Mouse (Mus musculus): Measurements from ENCODE around the gene Nfya. TPM values are rescaled to one million over a fixed set of nuclear protein-coding genes. Genes with fewer than 3 reads are reported as not detected.
A peak's percentile ranks its signal among the peaks of the same experiment; 100 is the strongest.

Nfya gene
- 16.2 and 16.3 TPM in 2 replicates for polyA plus RNA-seq (2014; fragmentation: Nextera tagmentation; extraction: Ambion mirVana)

- peak within 1 kb of the TSS; percentile 82 for H3K4me3 ChIP-seq (ENCODE audit: low read depth, low read length)
- WGBS = 0% methylated on average over 81 of the region's 84 CpGs
- peaks cover 20% of the 10 kb centered on the region for H3K4me1 ChIP-seq (ENCODE audit: control insufficient read depth, insufficient read depth, low read length)
- peak within 1 kb of the TSS; percentile 93 for H3K4me2 ChIP-seq (ENCODE audit: low read depth, low read length)
- H3K36me3 ChIP-seq (ENCODE audit: control insufficient read depth, insufficient read depth, low read length) = no peaks in the 10 kb centered on the region
- H3K27me3 ChIP-seq (ENCODE audit: control insufficient read depth, insufficient read depth, low read length) = no peaks in the 10 kb centered on the region
- H3K9ac ChIP-seq (replicated peaks; ENCODE audit: low read depth, low read length) = peak within 1 kb of the TSS; percentile 98
- peak; percentile 96 for ATAC-seq (ENCODE audit: low read depth)
- peak within 1 kb of the TSS; percentile 99 for H3K27ac ChIP-seq (ENCODE audit: low read depth, low read length)
- H3K9me3 ChIP-seq (ENCODE audit: control insufficient read depth, low read length) = no peaks in the 10 kb centered on the region
These were observed at the start of gene Nfya, which contains the start of gene Oard1 for GRCm38 (mm10) chr17:48409380-48410298. Gene Nfya, minus strand, starts transcription at chr17:48409906. Gene Oard1, plus strand, starts transcription at chr17:48410014.

GRCm38 (mm10) chr17:48457971-48458653 lies 48.4 kb upstream of the Nfya start:
- Histone ChIP-seq H3K9me3 (ENCODE audit: control insufficient read depth, low read length) (no peaks in the 10 kb centered on the region), H3K27ac (ENCODE audit: low read depth, low read length) (no peak overlapping the region)

GRCm38 (mm10) chr17:48455955-48456354 lies 46.2 kb upstream of the Nfya start:
- Histone ChIP-seq H3K9ac (replicated peaks; ENCODE audit: low read depth, low read length) (no peak overlapping the region), H3K27ac (ENCODE audit: low read depth, low read length) (no peak overlapping the region), H3K27me3 (ENCODE audit: control insufficient read depth, insufficient read depth, low read length) (no peaks in the 10 kb centered on the region), H3K9me3 (ENCODE audit: control insufficient read depth, low read length) (no peaks in the 10 kb centered on the region), H3K4me1 (ENCODE audit: control insufficient read depth, insufficient read depth, low read length) (no peaks in the 10 kb centered on the region), H3K4me2 (ENCODE audit: low read depth, low read length) (no peak overlapping the region), H3K36me3 (ENCODE audit: control insufficient read depth, insufficient read depth, low read length) (no peaks in the 10 kb centered on the region), H3K4me3 (ENCODE audit: low read depth, low read length) (no peak overlapping the region)
- no peak for ATAC-seq (ENCODE audit: low read depth)
- WGBS = 90% methylated on average over 2 of the region's 2 CpGs

More at GRCm38 (mm10) chr17:48457971-48458653, 48.4 kb upstream of the Nfya start:
- ATAC-seq (ENCODE audit: low read depth) = no peak
- no peaks in the 10 kb centered on the region for H3K27me3 ChIP-seq (ENCODE audit: control insufficient read depth, insufficient read depth, low read length)
- no peaks in the 10 kb centered on the region for H3K4me1 ChIP-seq (ENCODE audit: control insufficient read depth, insufficient read depth, low read length)
- no peaks in the 10 kb centered on the region for H3K36me3 ChIP-seq (ENCODE audit: control insufficient read depth, insufficient read depth, low read length)
- 94% methylated on average over 13 of the region's 13 CpGs for WGBS
- no peak overlapping the region for H3K4me2 ChIP-seq (ENCODE audit: low read depth, low read length)
- H3K9ac ChIP-seq (replicated peaks; ENCODE audit: low read depth, low read length) = no peak overlapping the region
- H3K4me3 ChIP-seq (ENCODE audit: low read depth, low read length) = no peak overlapping the region

- Histone ChIP-seq H3K9me3 (ENCODE audit: control insufficient read depth, low read length) (no peaks in the 10 kb centered on the region), H3K27me3 (ENCODE audit: control insufficient read depth, insufficient read depth, low read length) (no peaks in the 10 kb centered on the region), H3K4me1 (ENCODE audit: control insufficient read depth, insufficient read depth, low read length) (no peaks in the 10 kb centered on the region), H3K27ac (ENCODE audit: low read depth, low read length) (no peak within 1 kb of the TSS), H3K9ac (replicated peaks; ENCODE audit: low read depth, low read length) (no peak within 1 kb of the TSS), H3K4me2 (ENCODE audit: low read depth, low read length) (no peak within 1 kb of the TSS), H3K4me3 (ENCODE audit: low read depth, low read length) (no peak within 1 kb of the TSS), H3K36me3 (ENCODE audit: control insufficient read depth, insufficient read depth, low read length) (no peaks in the 10 kb centered on the region)
- WGBS = 64% methylated on average over 11 of the region's 11 CpGs
- no peak for ATAC-seq (ENCODE audit: low read depth)
These were observed 45.0 kb upstream of the Nfya start, which contains the start of gene Unc5cl for GRCm38 (mm10) chr17:48454688-48455087. Gene Unc5cl, plus strand, starts transcription at chr17:48454901.

DNA sequence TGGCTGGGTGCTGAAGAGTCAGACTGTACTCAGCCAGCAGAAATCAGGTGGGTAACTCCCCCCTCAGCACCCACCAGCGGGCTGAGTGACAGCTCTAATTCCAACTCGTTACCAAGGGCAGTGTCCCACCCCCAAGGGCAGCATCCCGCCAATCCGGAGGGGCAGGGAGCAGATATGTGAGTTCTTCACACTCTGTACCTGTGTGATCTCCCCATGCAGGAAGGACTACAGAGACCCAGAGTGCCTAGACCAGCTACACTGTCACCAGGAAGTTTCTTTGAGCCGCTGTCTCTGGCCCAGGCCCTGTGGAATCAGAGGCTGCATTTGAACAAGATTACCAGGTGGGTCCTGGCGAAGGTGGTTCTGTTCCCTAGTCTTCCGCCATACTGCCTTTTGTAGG lies 44.5 kb upstream of the Nfya start:
- no peaks in the 10 kb centered on the region for H3K36me3 ChIP-seq (ENCODE audit: control insufficient read depth, insufficient read depth, low read length)
- no peak overlapping the region for H3K4me3 ChIP-seq (ENCODE audit: low read depth, low read length)
- no peak overlapping the region for H3K4me2 ChIP-seq (ENCODE audit: low read depth, low read length)
- ATAC-seq (ENCODE audit: low read depth) = no peak
- no peak overlapping the region for H3K27ac ChIP-seq (ENCODE audit: low read depth, low read length)
- no peaks in the 10 kb centered on the region for H3K9me3 ChIP-seq (ENCODE audit: control insufficient read depth, low read length)
- H3K9ac ChIP-seq (replicated peaks; ENCODE audit: low read depth, low read length) = no peak overlapping the region
- H3K27me3 ChIP-seq (ENCODE audit: control insufficient read depth, insufficient read depth, low read length) = no peaks in the 10 kb centered on the region
- no peaks in the 10 kb centered on the region for H3K4me1 ChIP-seq (ENCODE audit: control insufficient read depth, insufficient read depth, low read length)
- 68% methylated on average over 7 of the region's 7 CpGs for WGBS

DNA sequence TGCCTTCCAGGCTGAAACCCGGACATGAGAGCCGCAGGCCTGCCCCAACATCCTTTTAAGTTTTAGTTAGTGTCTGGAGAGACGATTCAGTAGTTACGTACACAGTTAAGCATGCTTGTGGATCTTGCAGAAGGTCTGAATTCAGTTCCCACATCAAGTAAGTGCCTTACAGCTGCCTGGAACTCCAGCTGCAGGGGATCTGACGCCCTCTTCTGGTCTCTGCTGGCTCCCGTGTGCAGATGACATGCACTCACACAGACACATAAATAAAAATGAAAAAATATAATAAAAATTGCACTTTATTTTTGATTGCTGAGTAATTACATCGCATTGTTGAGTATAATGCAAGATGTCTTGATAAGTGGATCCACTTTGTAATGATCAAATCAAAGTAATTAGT lies 43.8 kb upstream of the Nfya start:
- Histone ChIP-seq H3K4me2 (ENCODE audit: low read depth, low read length) (no peak overlapping the region), H3K4me1 (ENCODE audit: control insufficient read depth, insufficient read depth, low read length) (no peaks in the 10 kb centered on the region), H3K9ac (replicated peaks; ENCODE audit: low read depth, low read length) (no peak overlapping the region), H3K4me3 (ENCODE audit: low read depth, low read length) (no peak overlapping the region), H3K27ac (ENCODE audit: low read depth, low read length) (no peak overlapping the region), H3K36me3 (ENCODE audit: control insufficient read depth, insufficient read depth, low read length) (no peaks in the 10 kb centered on the region), H3K9me3 (ENCODE audit: control insufficient read depth, low read length) (no peaks in the 10 kb centered on the region), H3K27me3 (ENCODE audit: control insufficient read depth, insufficient read depth, low read length) (no peaks in the 10 kb centered on the region)
- 82% methylated on average over 7 of the region's 7 CpGs for WGBS
- no peak for ATAC-seq (ENCODE audit: low read depth)

DNA sequence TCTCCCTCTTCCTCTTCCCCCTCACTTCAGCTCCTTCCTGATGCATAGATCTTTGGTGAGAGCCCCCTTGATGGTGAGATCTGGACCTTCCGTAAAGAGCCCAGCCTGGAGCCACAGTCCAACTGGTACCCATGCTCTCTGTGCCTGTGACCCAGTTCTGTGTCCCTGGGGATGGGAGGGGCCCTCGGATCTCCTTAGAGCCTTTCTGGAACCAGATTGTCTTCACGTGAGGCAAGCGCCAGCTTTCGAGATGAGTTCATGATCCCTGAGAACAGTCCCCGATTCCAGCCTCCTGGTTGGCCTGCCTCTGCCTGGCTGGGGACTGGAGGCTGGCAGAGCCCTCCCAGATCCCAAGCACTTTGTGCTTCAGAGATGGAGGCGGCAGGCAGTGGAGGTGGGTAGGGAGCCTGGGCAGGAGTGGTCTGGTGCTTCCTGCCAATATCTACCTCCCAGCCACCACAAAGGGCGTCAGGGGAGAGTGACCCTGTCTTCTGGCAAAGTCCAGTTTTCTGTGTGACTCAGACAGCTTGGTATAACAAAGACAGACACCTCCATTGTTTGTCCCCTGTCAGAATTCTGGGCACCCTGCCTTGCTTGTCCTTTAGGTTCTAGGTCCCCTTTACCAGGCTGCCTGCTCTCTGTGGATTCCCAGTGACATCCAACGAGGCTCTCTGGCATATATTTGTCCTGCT lies 42.2 kb upstream of the Nfya start:
- ATAC-seq (ENCODE audit: low read depth) = no peak
- no peak overlapping the region for H3K27ac ChIP-seq (ENCODE audit: low read depth, low read length)
- 72% methylated on average over 9 of the region's 9 CpGs for WGBS

DNA sequence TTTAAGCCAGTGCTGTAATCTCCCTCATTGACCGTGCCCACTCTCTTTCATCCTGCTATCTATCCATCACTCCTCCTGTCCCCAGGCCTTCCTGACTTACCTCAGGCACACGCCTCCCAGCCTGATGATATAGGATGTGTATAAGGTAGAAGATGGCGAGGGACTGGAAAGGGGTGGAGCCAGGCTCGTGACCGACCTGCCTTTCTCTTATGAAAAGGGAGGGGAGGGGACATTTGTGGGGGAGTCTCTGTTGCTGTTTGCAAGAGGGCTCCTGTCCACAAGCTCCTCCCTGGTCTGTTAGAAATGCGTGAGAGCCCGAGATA lies 41.6 kb upstream of the Nfya start, which contains the start of gene Tspo2:
TSS of gene Tspo2 (minus strand) at position 170 of the 323 bp plus-strand sequence.
- no peak for ATAC-seq (ENCODE audit: low read depth)
- H3K9me3 ChIP-seq (ENCODE audit: control insufficient read depth, low read length) = no peaks in the 10 kb centered on the region
- H3K27me3 ChIP-seq (ENCODE audit: control insufficient read depth, insufficient read depth, low read length) = no peaks in the 10 kb centered on the region
- H3K27ac ChIP-seq (ENCODE audit: low read depth, low read length) = no peak within 1 kb of the TSS
- no peaks in the 10 kb centered on the region for H3K4me1 ChIP-seq (ENCODE audit: control insufficient read depth, insufficient read depth, low read length)
- no peak within 1 kb of the TSS for H3K4me2 ChIP-seq (ENCODE audit: low read depth, low read length)
- H3K36me3 ChIP-seq (ENCODE audit: control insufficient read depth, insufficient read depth, low read length) = no peaks in the 10 kb centered on the region
- no peak within 1 kb of the TSS for H3K9ac ChIP-seq (replicated peaks; ENCODE audit: low read depth, low read length)
- 62% methylated on average over 7 of the region's 7 CpGs for WGBS
- no peak within 1 kb of the TSS for H3K4me3 ChIP-seq (ENCODE audit: low read depth, low read length)

More for the DNA sequence above, 42.2 kb upstream of the Nfya start:
- no peaks in the 10 kb centered on the region for H3K36me3 ChIP-seq (ENCODE audit: control insufficient read depth, insufficient read depth, low read length)
- no peak overlapping the region for H3K4me3 ChIP-seq (ENCODE audit: low read depth, low read length)
- no peaks in the 10 kb centered on the region for H3K4me1 ChIP-seq (ENCODE audit: control insufficient read depth, insufficient read depth, low read length)
- no peak overlapping the region for H3K4me2 ChIP-seq (ENCODE audit: low read depth, low read length)
- no peaks in the 10 kb centered on the region for H3K27me3 ChIP-seq (ENCODE audit: control insufficient read depth, insufficient read depth, low read length)
- no peaks in the 10 kb centered on the region for H3K9me3 ChIP-seq (ENCODE audit: control insufficient read depth, low read length)
- H3K9ac ChIP-seq (replicated peaks; ENCODE audit: low read depth, low read length) = no peak overlapping the region

Data from neural tube, embryonic 14.5 days (tissue).